Mouse (Mus musculus) frontal cortex, postnatal 25 days (tissue): ENCODE results near the gene Tmem165.

Experiments
- DNase-seq, 2 experiments: peaks; one replicate each; pipeline ENCODE4 v3.0.0; 2022; ENCODE audit warnings: low spot score in 2 of 2

Tmem165 gene

GRCm38 (mm10) chr5:76244430-76244829 lies 60.8 kb downstream of the Tmem165 start:
- DNase-seq, result no peak

- DNase-seq, result no peak
Observed at GRCm38 (mm10) chr5:76245419-76245818, 61.7 kb downstream of the Tmem165 start.

DNA sequence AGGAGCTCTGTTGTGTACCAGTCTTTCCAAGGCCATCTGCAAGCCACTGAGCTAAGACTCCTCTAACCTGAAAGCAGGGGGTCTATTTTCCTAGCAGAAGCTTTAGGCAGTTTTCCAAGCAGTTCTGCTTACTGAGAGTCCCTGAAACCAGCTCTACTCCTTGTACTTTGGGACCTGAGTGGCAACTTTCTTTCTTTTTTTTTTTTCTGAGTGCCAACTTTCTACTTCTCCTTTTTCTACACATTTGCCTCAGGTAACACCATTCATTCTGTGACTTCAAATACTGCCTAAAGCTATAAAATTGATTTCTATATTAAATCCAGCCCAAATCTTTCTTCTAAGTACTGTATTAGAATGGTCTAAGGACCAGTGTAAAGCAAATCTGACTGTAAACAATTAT lies 62.9 kb downstream of the Tmem165 start:
- DNase-seq, result no peak

- DNase-seq, result no peak
Observed at GRCm38 (mm10) chr5:76250948-76251347, 67.3 kb downstream of the Tmem165 start.
